Mouse (Mus musculus) activated CD4-positive, CD25-positive, alpha-beta regulatory T cell, adult 9 weeks (primary cell): ENCODE results near the gene Camk1. TPM values are rescaled to one million over a fixed set of nuclear protein-coding genes. Genes with fewer than 3 reads are reported as not detected.

Experiments
- polyA plus RNA-seq: library from polyadenylated mRNA; unstranded; fragments of 100-300 nt; shearing (Covaris generic); gene quantifications from one replicate; pipeline ENCODE4 v1.2.1, GENCODE M21; 2017

Gene Camk1
- 3.2 TPM for polyA plus RNA-seq

DNA sequence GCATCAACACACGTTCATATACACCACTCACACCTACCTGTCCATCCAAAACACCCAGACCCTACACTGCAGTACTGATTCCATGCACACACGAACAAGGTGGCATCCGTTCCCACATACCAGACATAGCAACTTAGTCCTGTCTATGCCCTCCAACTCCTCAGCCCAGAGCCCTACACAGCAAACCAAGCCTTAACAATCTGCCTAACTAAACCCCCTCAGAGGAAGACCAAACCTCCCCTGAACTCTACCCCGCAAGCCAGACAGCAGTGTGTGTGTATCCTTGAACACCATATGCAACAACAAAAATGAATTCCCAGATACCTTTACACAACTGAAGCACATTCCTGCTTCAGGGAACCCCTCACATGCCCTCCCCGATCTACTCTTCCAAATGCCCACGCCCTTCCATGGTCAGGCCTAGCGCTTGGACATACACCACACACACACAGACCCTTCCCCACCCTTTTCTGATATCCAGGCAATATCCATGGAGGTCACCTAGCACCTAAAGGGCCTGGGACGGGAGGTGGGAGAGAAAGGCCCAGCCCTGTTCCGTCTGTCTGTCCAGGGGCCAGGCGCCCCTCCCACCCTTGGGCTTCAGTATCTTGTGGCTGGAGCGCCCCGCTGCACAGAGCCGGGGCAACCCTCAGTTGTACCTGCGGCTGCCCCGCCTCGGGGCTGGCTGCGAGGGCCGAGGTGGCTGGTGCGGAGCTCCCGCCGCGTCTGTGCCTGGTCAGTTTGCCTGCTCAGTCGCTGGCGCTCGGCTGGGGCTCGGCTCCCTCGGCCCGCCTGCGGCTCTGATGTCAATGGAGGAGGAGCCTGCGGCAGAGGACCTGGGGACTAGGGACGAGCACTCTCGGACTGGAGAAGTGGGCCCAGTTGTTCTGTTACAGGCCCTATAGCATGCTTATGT, at the start of gene Camk1:
Gene Camk1 (minus strand): TSS at position 808 of the 916 bp plus-strand sequence.

DNA sequence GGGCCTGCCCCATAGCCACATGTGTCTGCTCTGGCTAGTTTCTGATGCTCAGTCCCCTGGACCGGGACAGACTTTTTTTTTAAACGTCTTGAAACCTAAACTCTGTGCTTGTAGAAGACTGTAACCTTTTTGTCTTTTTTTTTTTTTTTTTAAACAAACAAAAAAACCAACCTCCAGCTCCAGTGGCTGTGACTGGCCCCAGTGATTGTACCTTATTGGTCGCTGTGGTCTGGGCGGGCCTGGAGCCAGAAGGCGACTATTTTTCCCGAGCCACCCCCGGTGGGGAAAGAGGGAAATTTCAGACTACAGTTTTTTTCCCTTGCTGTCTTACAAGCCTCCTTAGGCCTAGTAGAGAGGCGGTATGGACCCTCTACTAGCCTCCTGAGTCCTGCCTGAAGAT, 45.2 kb upstream of the Camk1 start, which contains the start of gene Ttll3:
Gene Ttll3 (plus strand): TSS at position 301 of the 400 bp plus-strand sequence.

DNA sequence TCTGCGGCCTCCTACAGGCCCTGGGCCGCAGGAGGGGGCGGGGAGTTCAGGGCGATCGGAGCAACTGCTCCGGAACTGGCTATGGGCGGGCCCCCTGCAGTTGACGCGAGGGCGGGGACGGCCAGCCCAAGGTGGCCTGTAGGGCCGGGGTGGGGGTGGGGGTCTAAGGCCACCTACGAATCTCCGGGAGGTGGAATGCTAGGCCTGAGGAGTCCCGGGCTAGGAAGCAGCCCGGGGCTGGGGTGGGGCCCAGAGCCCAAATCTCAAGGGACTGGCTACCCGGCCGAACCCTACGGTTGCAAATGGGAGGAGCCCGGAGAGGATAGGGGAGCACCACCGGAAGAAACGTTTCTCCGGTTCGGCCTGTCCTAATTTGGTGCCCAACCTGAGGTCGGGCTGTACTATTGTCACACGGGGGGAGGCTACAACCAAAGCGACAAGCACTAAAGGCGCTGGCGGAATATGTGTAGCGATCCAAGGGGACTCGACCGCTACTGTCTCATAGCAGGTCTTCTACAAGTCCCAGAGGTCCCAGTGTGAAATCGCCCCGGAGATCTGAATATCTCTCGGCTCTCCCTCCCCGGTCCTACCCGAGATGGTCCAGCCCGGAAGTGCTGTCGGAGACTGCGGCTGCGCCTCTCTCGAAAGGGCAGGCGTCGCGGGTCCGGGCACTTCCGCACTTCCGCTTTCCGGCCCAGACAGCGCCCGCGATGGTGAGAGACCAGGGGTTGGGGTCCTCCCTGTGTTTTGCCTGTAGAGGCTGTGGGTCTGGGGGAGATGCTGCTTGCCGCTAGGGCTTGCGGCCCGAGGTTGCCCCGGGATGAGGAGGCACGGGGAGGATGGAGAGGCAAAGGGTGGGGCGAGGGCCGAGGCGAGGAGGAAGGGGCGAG, 34.0 kb upstream of the Camk1 start, which contains the start of the genes Tada3 and Arpc4:
Gene Tada3 (minus strand): TSS at position 388 of the 890 bp plus-strand sequence.
Gene Arpc4 (plus strand): TSS at position 620 of the 890 bp plus-strand sequence.

GRCm38 (mm10) chr6:113326533-113327315, 17.1 kb downstream of the Camk1 start, which contains the start of gene Ogg1:
Gene Ogg1, plus strand, starts transcription at chr6:113326972.

DNA sequence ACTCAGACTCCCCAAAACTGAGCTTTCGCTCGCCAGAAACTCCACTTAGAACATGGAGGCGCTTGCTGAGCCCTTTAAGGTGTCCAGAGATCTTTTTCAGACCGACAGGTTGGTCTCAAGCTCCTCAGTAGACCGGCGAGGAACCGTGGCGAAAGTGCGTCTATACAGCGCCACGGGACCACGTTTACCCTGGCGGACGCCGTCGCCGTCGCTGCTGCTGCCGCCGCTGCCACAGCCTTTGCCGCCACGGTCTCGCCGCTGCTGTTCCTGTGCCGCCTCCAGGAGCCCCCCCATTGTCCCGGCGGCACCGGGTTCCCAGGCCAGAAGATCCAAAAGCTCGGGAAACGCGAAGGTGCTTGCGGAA, 36.8 kb downstream of the Camk1 start, which contains the start of gene Brpf1:
Gene Brpf1 (plus strand): TSS at position 152 of the 364 bp plus-strand sequence.

Other genes with a start within 250 kb of the Camk1 start
- 0.57 TPM for gene Lhfpl4, start 148.6 kb downstream of the Camk1 start, polyA plus RNA-seq
- 38.3 TPM for gene Mtmr14, start 106.1 kb downstream of the Camk1 start, polyA plus RNA-seq
- gene Cpne9, start 61.7 kb downstream of the Camk1 start, polyA plus RNA-seq = 0.13 TPM
- gene Brpf1, start 36.8 kb downstream of the Camk1 start, polyA plus RNA-seq = 42.7 TPM
- 12.8 TPM for gene Ogg1, start 17.0 kb downstream of the Camk1 start, polyA plus RNA-seq
- gene Tada3, start 33.9 kb upstream of the Camk1 start, polyA plus RNA-seq = 73.2 TPM
- gene Arpc4, start 34.1 kb upstream of the Camk1 start, polyA plus RNA-seq = 625 TPM
- gene Ttll3, start 45.3 kb upstream of the Camk1 start, polyA plus RNA-seq = 17.0 TPM
- 13.1 TPM for gene Rpusd3, start 75.4 kb upstream of the Camk1 start, polyA plus RNA-seq
- gene Cidec, start 91.8 kb upstream of the Camk1 start, polyA plus RNA-seq = not detected
- 60.5 TPM for gene Jagn1, start 98.6 kb upstream of the Camk1 start, polyA plus RNA-seq
- not detected for gene Il17re, start 114.5 kb upstream of the Camk1 start, polyA plus RNA-seq
- 0.26 TPM for gene Il17rc, start 127.4 kb upstream of the Camk1 start, polyA plus RNA-seq
- 12.7 TPM for gene Creld1, start 139.3 kb upstream of the Camk1 start, polyA plus RNA-seq
- gene Prrt3, start 157.9 kb upstream of the Camk1 start, polyA plus RNA-seq = 0.33 TPM
- gene Emc3, start 187.7 kb upstream of the Camk1 start, polyA plus RNA-seq = 104 TPM
- gene Fancd2, start 187.7 kb upstream of the Camk1 start, polyA plus RNA-seq = 2.4 TPM